In the genomic region with DNA sequence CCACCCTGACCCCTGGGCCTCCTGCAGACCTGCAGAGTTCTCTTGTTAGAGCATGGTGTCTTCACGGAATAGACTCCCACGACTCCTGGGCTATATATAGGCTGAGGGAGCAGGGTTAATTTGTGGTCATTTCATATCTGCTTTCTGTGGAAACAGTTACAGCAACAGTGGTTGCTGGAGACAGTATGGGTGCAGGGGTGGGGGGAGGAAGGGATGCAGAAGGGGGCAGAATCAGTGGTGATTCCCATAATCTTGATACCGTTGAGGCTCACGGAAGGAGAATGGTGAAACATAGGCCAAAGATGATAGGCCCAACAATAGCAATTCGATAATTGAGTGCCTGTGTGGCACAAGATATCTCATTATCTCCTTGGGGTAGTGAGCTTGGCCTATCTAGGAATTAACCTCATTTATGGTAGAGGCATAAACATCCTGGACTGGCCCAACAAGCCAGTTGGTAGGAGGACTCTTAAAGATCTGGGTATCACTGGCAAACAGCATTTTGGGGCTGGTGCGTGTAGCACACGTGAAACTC, we compare ENCODE assay signal across 21 mouse cellular contexts. TPM values are rescaled to one million over a fixed set of nuclear protein-coding genes. Genes with fewer than 3 reads are reported as not detected.
A peak's percentile ranks its signal among the peaks of the same experiment; 100 is the strongest.
DNase-seq lines count a peak whose midpoint lies in the region; ATAC-seq and TF ChIP-seq lines count a peak whose summit lies in the region.
"Had no signal": no experiment of that assay in that cellular context is flagged by ENCODE, and none has a peak within 500 bp of the region (broad histone marks: within the 10 kb centered on the region; RNA-seq: fewer than 3 reads in every experiment).

No protein-coding gene starts in this region.

- H3K4me1 ChIP-seq in G1E (ENCODE audit: insufficient read depth, low read depth, low read length) (peaks cover 80% of the 10 kb centered on the region), MEL (ENCODE audit: control insufficient read depth in 1 of 2, insufficient read depth in 2 of 2, low read length in 2 of 2) (peaks cover 30 to 43% of the 10 kb centered on the region in 2 experiments)
- peaks cover 31% of the 10 kb centered on the region for H3K4me1 ChIP-seq in liver, embryonic 11.5 days (replicated peaks; ENCODE audit: control insufficient read depth, insufficient read depth, low read length)
- H3K4me1 ChIP-seq in liver, postnatal 0 days (ENCODE audit: insufficient read depth): peaks cover 3% of the 10 kb centered on the region; the same call in 1 of the 2 replicates
- H3K4me1 ChIP-seq: embryonic facial prominence, embryonic 12.5 days; hindbrain, embryonic 15.5 days; lung, embryonic 15.5 days had no signal

- TF ChIP-seq RAD21 in MEL (IDR thresholded peaks at IDR 0.05; ENCODE audit: low read depth, low read length): no peak

- H3K27ac ChIP-seq in MEL (ENCODE audit: control insufficient read depth, low read depth, low read length): peak overlapping the region; percentile 75
- H3K27ac ChIP-seq in liver, embryonic 11.5 days (ENCODE audit: low read depth, low read length): peak overlapping the region; percentile 79; the same call in 1 of the 2 replicates
- H3K27ac ChIP-seq in liver, postnatal 0 days (ENCODE audit: low read depth): no peak overlapping the region
- H3K27ac ChIP-seq: embryonic facial prominence, embryonic 12.5 days; heart, adult 2 months; hindbrain, embryonic 15.5 days; left cerebral cortex, adult 2 months; lung, embryonic 15.5 days had no signal

- H3K4me3 ChIP-seq in G1E (ENCODE audit: low read depth, low read length) (no peak overlapping the region), MEL (ENCODE audit: control insufficient read depth in 1 of 2, insufficient read depth in 1 of 2, low read depth in 2 of 2, low read length in 2 of 2) (no peak overlapping the region)
- H3K4me3 ChIP-seq in liver, embryonic 11.5 days (ENCODE audit: low read depth, low read length): no peak overlapping the region
- H3K4me3 ChIP-seq in liver, postnatal 0 days (ENCODE audit: low read depth, low read length): no peak overlapping the region
- H3K4me3 ChIP-seq: embryonic facial prominence, embryonic 12.5 days; heart, adult 2 months; hindbrain, embryonic 15.5 days; left cerebral cortex, adult 2 months; lung, embryonic 15.5 days had no signal

- H3K36me3 ChIP-seq in G1E (replicated peaks) (peaks cover 95% of the 10 kb centered on the region), MEL (ENCODE audit: control insufficient read depth in 1 of 2, insufficient read depth in 2 of 2, low read length in 2 of 2) (peaks cover 12 to 38% of the 10 kb centered on the region in 2 experiments)
- H3K36me3 ChIP-seq in liver, embryonic 11.5 days (ENCODE audit: control insufficient read depth, insufficient read depth, low read length): peaks cover 49% of the 10 kb centered on the region
- peaks cover 81% of the 10 kb centered on the region for H3K36me3 ChIP-seq in liver, postnatal 0 days (replicated peaks; ENCODE audit: insufficient read depth, low read length)

- H3K9me3 ChIP-seq in G1E (replicated peaks) (no peaks in the 10 kb centered on the region), MEL (replicated peaks; ENCODE audit: insufficient read depth, low read length) (no peaks in the 10 kb centered on the region)
- no peaks in the 10 kb centered on the region for H3K9me3 ChIP-seq in liver, embryonic 11.5 days (ENCODE audit: control insufficient read depth, low read length)
- H3K9me3 ChIP-seq in liver, postnatal 0 days (ENCODE audit: low read length): no peaks in the 10 kb centered on the region
- H3K9me3 ChIP-seq: embryonic facial prominence, embryonic 12.5 days; hindbrain, embryonic 15.5 days; lung, embryonic 15.5 days had no signal

- no peaks in the 10 kb centered on the region for H3K27me3 ChIP-seq in G1E (ENCODE audit: insufficient read depth, low read length)
- H3K27me3 ChIP-seq in MEL (ENCODE audit: control insufficient read depth in 1 of 2, insufficient read depth in 2 of 2, low read length in 2 of 2): no peaks in the 10 kb centered on the region
- H3K27me3 ChIP-seq in liver, embryonic 11.5 days (replicated peaks; ENCODE audit: control insufficient read depth, insufficient read depth, low read length): no peaks in the 10 kb centered on the region
- no peaks in the 10 kb centered on the region for H3K27me3 ChIP-seq in liver, postnatal 0 days (ENCODE audit: insufficient read depth, low read length)
- H3K27me3 ChIP-seq: embryonic facial prominence, embryonic 12.5 days; hindbrain, embryonic 15.5 days; lung, embryonic 15.5 days had no signal

- no peak; a peak in 1 of 4 replicates for TF ChIP-seq POLR2A in MEL (IDR thresholded peaks at IDR 0.05; ENCODE audit: control insufficient read depth in 1 of 2, insufficient read depth in 1 of 2, low read depth in 1 of 2, low read length in 2 of 2, poor library complexity in 1 of 2)

- 54% methylated on average over 7 of the region's 7 CpGs for WGBS in liver, embryonic 11.5 days
- WGBS in liver, postnatal 0 days (ENCODE audit: insufficient replicate concordance): 53% methylated on average over 7 of the region's 7 CpGs

- H3K9ac ChIP-seq in MEL (ENCODE audit: control insufficient read depth, low read depth, low read length, poor library complexity, severe bottlenecking): no peak overlapping the region; the same call in 1 of the 2 replicates
- peak overlapping the region; percentile 12; the same call in 1 of the 2 replicates for H3K9ac ChIP-seq in liver, embryonic 11.5 days (ENCODE audit: low read depth, low read length)
- H3K9ac ChIP-seq in liver, postnatal 0 days (replicated peaks): no peak overlapping the region
- H3K9ac ChIP-seq: embryonic facial prominence, embryonic 12.5 days; hindbrain, embryonic 15.5 days; lung, embryonic 15.5 days had no signal

- peak; percentile 46 for ATAC-seq in G1E (ENCODE audit: extremely low read depth, insufficient number of reproducible peaks, low FRiP score, poor library complexity, severe bottlenecking)
- ATAC-seq in liver, embryonic 11.5 days (replicated peaks; ENCODE audit: low FRiP score): peak; percentile 66
- peak; percentile 31 for ATAC-seq in liver, postnatal 0 days

- TF ChIP-seq EP300 in MEL (IDR thresholded peaks at IDR 0.05; ENCODE audit: low read depth in 1 of 2, low read length in 2 of 2): peak; percentile 93 to 96
- TF ChIP-seq EP300 in liver, postnatal 0 days (IDR thresholded peaks at IDR 0.05; ENCODE audit: low read depth): peak; percentile 83

- H3K79me2 ChIP-seq in MEL (ENCODE audit: control insufficient read depth, insufficient read depth, low read length, poor library complexity): no peaks in the 10 kb centered on the region; the same call in 1 of the 2 replicates

- no peak for TF ChIP-seq CTCF in G1E (IDR thresholded peaks at IDR 0.05; ENCODE audit: low read depth, low read length)
- TF ChIP-seq CTCF in MEL (IDR thresholded peaks at IDR 0.05 in 2 of 3, conservative IDR thresholded peaks at IDR 0.05 in 1 of 3; ENCODE audit: control insufficient read depth in 1 of 3, insufficient read depth in 1 of 3, low read depth in 2 of 3, low read length in 3 of 3, poor library complexity in 1 of 3, severe bottlenecking in 1 of 3): no peak
- TF ChIP-seq CTCF in liver, postnatal 0 days (IDR thresholded peaks at IDR 0.05; ENCODE audit: low read depth): no peak

- no peak for DNase-seq in G1E (ENCODE audit: low spot score)
- DNase-seq in MEL (ENCODE audit: low read depth, low spot score): peak; percentile 91
- DNase-seq in liver, embryonic 11.5 days (ENCODE audit: low spot score): no peak
- no peak for DNase-seq in liver, postnatal 0 days
- DNase-seq in retina, embryonic 14.5 days (ENCODE audit: low spot score): no peak
- DNase-seq in urinary bladder, adult 18-20 months (ENCODE audit: low spot score in 2 of 2): no peak
- DNase-seq in retina, postnatal 1 day: no peak
- DNase-seq: adrenal gland, postnatal 25 days; cerebellum, adult 11 months; cerebellum, adult 9-11 months; gastrocnemius, postnatal 25 days; heart, adult 2 months; heart, postnatal 10 days; kidney, adult 2 months; kidney, postnatal 14 days; lung, postnatal 36 days had no signal

- H3K4me2 ChIP-seq in liver, embryonic 11.5 days: peak overlapping the region; percentile 39
- H3K4me2 ChIP-seq in liver, postnatal 0 days (ENCODE audit: low read depth, low read length): no peak overlapping the region
- H3K4me2 ChIP-seq: embryonic facial prominence, embryonic 12.5 days; hindbrain, embryonic 15.5 days; lung, embryonic 15.5 days; midbrain, embryonic 11.5 days had no signal

TF ChIP-seq in MEL, 35 proteins besides CTCF, POLR2A, EP300 and RAD21 (continues in another document):
- TF ChIP-seq BHLHE40 (IDR thresholded peaks at IDR 0.05; ENCODE audit: borderline replicate concordance, low read depth, low read length) (peak; percentile 56; the same call in 1 of the 2 replicates), SIN3A (IDR thresholded peaks at IDR 0.05; ENCODE audit: low read length) (peak; percentile 82), MAFK (IDR thresholded peaks at IDR 0.05; ENCODE audit: borderline replicate concordance, low read depth, low read length) (peak; percentile 79; the same call in 1 of the 2 replicates)

RNA-seq across cellular contexts. Expression of a gene that starts 17.5 kb away (rescaled TPM):
- 122 and 167 TPM in 2 replicates for total RNA-seq in G1E (2014; fragmentation: Nextera tagmentation)
- 113 and 115 TPM in 2 replicates for total RNA-seq in G1E (2017)
- 43.4 and 54.1 TPM in 2 replicates for polyA plus RNA-seq in G1E (2012)
- total RNA-seq in MEL (2012; rRNA removed): 62.3 and 81.4 TPM in 2 replicates
- polyA plus RNA-seq in MEL (2012; ENCODE audit: insufficient read depth in 1 of 2, insufficient read length in 2 of 2, low read depth in 1 of 2, low replicate concordance in 2 of 2, missing spikeins in 1 of 2): 100 to 1,000 TPM in 1 of 2 experiments, 10 to 100 TPM in 1; 56.2 to 131 TPM
- 111 and 123 TPM in 2 replicates for polyA plus RNA-seq in liver, embryonic 11.5 days (2014; fragmentation: Nextera tagmentation; extraction: Ambion mirVana)
- 60.5 and 62.9 TPM in 2 replicates for polyA plus RNA-seq in liver, postnatal 0 days (2015; fragmentation: Nextera tagmentation; extraction: Ambion mirVana)

RNA-seq across cellular contexts. Expression of a gene that starts 17.7 kb away (rescaled TPM):
- total RNA-seq in G1E (2014; fragmentation: Nextera tagmentation) (21.6 and 26.3 TPM in 2 replicates), G1E (2017) (19.6 and 22.2 TPM in 2 replicates), MEL (2012; rRNA removed) (45.1 and 50.1 TPM in 2 replicates)
- polyA plus RNA-seq in G1E (2012) (9.8 and 11.6 TPM in 2 replicates), MEL (2012; ENCODE audit: insufficient read depth in 1 of 2, insufficient read length in 2 of 2, low read depth in 1 of 2, low replicate concordance in 2 of 2, missing spikeins in 1 of 2) (10 to 100 TPM; 68.1 to 90.6 TPM)
- 38.8 and 46.0 TPM in 2 replicates for polyA plus RNA-seq in liver, embryonic 11.5 days (2014; fragmentation: Nextera tagmentation; extraction: Ambion mirVana)
- polyA plus RNA-seq in liver, postnatal 0 days (2015; fragmentation: Nextera tagmentation; extraction: Ambion mirVana): 6.7 and 8.8 TPM in 2 replicates

RNA-seq across cellular contexts. Expression of a gene that starts 36.0 kb away (rescaled TPM):
- total RNA-seq in G1E (2014; fragmentation: Nextera tagmentation) (206 and 208 TPM in 2 replicates), G1E (2017) (458 and 554 TPM in 2 replicates), MEL (2012; rRNA removed) (191 and 205 TPM in 2 replicates)
- polyA plus RNA-seq in G1E (2012) (150 and 233 TPM in 2 replicates), MEL (2012; ENCODE audit: insufficient read depth in 1 of 2, insufficient read length in 2 of 2, low read depth in 1 of 2, low replicate concordance in 2 of 2, missing spikeins in 1 of 2) (100 to 1,000 TPM; 109 to 233 TPM)
- 251 and 283 TPM in 2 replicates for polyA plus RNA-seq in liver, embryonic 11.5 days (2014; fragmentation: Nextera tagmentation; extraction: Ambion mirVana)
- 199 and 206 TPM in 2 replicates for polyA plus RNA-seq in liver, postnatal 0 days (2015; fragmentation: Nextera tagmentation; extraction: Ambion mirVana)
